Mouse (Mus musculus) lung, postnatal 25 days (tissue): ENCODE data around the gene Nudt15.

Experiments
- DNase-seq: peaks from one replicate; pipeline ENCODE4 v3.0.0; 2022; ENCODE audit warnings: low spot score

The Nudt15 gene

DNA sequence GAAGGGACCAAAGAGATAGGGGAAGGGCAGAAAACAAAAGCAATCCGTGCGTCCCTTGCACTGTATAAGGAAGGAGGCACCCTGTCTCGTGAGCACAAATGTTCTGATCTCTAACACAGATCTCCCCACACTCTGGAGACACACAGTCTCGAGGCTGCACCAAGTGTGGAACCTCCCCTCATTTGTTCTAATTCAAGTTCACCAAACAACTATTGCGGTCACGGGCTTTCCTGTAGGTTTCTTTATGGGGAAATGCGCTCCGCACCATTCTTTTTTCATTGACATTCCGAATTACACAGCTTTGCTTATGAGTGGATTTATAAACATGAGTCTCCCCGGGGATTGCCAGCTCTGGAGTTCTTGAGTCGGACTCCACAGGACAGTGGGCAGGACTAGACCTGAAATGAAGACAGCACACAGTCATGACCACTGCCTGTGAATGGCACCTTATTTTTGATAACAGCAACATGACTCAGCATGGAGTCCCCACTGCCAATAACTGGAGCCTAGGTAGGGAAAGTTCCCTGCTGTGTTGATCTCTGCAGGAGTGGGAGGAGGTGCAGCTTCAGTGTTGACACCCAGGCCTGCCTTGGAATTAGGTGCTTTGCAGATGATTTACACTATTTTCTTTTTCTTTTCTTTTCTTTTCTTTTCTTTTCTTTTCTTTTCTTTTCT, 40.2 kb downstream of the Nudt15 start:
- DNase-seq, result peak; percentile 83

DNA sequence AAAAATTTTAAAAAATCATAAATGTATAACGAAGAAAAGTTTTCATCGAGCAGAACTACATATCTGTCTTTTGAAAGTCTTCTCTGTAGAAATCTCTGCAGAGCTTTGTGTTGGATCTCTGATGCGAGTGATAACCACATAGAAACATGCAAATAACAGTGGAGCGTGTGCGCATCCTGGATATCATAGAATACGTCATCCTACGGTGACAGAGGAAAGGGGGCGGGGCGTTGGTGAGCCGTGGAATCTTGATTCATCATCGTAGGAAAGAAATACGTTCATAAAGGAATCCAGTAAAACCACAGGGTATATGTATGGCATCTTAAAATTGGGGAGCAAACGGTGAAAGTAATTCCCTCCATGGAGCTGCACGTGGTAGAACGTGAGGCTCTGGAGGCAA, 40.8 kb downstream of the Nudt15 start:
- no peak for DNase-seq

DNA sequence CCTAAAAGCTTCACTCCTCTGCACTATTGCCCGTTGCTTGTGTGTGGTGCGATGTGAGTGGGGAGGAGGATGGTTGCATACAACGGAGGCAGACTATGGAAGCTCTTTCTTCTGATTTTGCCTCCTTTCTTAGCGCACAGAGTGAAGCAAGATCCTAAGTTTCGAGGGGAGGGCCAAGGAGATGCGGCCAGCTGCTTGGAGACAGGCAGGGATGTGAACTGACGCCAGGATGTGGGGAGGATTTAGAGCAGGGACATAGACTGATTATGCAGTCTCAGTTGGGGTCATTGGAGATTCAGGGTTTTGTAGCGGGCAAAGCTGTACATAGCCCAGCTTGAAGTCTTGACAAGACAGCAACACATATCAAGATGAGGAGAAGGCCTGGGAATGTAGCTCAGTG, 41.8 kb downstream of the Nudt15 start:
- no peak for DNase-seq

DNA sequence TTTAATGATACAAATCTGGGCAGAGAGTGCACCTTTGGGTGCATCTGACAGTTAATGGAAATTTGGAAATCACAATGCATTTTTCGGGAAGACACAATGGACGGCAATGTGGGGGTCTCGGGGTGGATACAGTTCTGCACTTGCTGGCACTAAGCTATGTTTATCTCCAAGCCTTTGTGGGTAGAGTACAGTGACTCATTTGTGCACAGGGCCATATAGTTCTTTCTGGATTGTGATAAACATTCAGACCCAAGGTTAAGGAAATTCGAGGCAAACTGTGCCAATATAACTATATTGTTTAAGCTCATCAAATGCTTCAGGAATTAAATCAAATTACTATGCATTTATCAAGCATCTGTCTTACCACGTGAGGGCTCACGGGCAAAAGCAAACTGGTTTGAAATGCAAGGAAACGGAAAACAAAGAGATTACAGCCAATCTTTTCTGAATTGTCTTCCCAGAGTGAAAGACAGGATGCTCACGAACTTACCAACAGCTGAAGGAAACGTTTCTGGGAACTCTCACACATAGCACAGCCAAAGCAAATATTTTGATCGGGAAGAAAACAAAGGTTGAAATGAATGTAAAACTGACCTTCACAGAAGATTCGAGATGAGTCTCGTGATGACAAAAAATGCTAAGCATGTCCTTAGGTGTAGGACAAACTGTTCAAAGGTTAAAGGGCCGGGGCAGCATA, 44.7 kb downstream of the Nudt15 start:
- DNase-seq, result no peak

GRCm38 (mm10) chr14:73502591-73503184, 45.4 kb downstream of the Nudt15 start:
- no peak for DNase-seq

- DNase-seq, result no peak
Observed at GRCm38 (mm10) chr14:73501721-73502120, 46.3 kb downstream of the Nudt15 start.

- no peak for DNase-seq
Observed at GRCm38 (mm10) chr14:73501283-73501682, 46.8 kb downstream of the Nudt15 start.

DNA sequence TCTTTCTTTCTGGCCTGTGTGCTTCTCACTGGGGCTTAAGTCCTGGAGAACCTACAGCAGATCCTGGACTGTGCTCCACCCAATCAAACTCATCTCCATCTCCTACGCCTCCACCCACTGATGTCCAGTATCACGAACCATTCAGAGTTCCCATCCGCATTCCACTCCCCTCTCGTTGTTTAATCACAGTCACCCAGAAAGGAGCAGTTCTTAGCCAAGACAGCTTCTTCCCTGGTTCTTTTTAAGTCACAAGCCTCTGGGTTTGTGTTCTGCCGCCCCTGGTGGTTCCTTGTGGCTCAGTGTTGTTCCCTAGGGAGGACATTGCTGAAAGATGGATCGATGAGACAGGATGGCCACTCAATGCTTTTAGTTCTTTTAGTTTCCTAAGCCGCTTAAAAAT, 52.3 kb downstream of the Nudt15 start:
- DNase-seq, result no peak

DNA sequence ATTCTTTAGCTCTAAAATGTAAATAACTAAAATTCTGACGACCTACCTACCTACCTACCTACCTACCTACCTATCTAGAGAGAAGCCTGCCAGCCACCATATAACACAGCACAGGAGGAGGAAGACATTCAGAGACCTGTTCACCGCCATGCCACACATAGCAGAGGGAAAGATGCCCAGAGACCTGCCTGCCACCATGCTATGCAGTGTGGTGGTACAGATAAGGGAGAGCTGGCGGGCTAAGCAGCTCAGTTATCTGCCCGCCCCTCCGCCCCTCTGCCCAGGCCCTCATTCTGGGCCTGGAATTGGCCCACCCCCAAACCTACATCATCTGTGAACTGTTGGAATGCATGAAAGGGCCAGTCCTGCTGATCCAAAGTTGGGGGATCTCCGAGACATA, 53.9 kb downstream of the Nudt15 start:
- DNase-seq, result no peak

GRCm38 (mm10) chr14:73493356-73493755, 54.7 kb downstream of the Nudt15 start:
- DNase-seq, result no peak

- no peak for DNase-seq
Observed at GRCm38 (mm10) chr14:73486641-73487040, 61.4 kb downstream of the Nudt15 start.

GRCm38 (mm10) chr14:73484366-73485110, 63.5 kb downstream of the Nudt15 start:
- DNase-seq, result no peak

GRCm38 (mm10) chr14:73483516-73484229, 64.4 kb downstream of the Nudt15 start:
- no peak for DNase-seq

- no peak for DNase-seq
Observed at GRCm38 (mm10) chr14:73479771-73480170, 68.3 kb downstream of the Nudt15 start.

GRCm38 (mm10) chr14:73478321-73478720, 69.7 kb downstream of the Nudt15 start:
- no peak for DNase-seq

DNA sequence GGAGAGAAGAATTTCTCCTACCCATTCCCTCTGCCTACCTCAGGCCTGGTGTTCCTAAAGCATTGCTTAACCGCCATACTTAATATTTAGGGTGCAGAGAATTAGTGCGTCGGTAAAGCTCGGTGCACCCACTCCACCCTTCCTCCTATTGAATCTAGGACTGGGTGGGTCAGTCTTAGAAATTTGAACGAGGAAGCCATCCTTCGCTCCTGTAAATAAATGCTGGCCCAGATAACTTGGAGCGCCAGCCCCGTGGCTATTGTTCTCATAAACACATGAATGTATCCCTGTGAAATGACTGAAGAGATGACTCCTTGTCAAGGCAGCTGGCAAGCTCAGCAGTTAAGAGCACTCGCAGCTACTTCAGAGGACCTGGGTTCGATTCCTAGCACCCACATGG, 71.0 kb downstream of the Nudt15 start:
- DNase-seq, result peak; percentile 58

GRCm38 (mm10) chr14:73476361-73476934, 71.6 kb downstream of the Nudt15 start:
- DNase-seq, result peak; percentile 57

DNA sequence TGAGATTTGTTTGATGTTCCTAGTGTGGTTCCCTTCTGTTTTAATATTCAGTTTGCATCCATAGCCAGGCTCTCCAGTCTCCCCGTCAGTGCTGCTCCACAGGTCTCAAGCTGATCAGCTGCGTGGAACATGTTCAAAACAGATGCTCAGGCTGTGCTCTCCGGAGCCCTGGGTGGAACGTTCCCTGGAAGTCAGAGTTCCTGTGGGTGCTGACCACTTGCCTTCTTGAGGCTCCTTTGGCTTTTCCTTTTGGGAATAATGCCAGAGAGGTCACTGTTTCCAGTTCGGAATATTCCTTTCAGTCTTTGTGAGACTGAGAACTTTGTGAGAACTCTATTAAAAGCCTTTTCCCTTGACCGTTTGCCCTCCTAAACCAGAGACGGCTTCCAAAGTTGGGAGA, 72.5 kb downstream of the Nudt15 start:
- peak; percentile 54 for DNase-seq

DNA sequence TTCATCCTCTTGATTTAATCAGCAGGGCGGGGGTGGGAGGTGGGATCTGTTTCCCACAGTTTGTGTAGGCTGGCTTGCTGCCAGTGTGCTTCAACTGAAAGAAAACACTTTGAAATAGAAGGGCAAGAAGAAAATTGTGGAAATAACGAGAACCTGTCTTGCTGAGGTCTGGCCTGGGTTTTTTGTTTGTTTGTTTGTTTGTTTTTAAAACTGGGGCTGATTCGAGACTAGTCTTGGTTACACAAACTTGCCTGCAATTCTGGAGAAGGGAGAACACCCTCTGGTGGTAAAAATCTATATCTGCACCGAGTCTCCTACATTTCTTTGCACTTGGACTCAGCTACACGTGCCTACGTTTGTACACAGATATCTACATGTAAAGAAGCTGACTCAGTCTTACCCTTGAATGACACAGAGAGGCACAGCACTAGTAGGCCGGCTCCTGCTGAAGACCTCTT, 73.4 kb downstream of the Nudt15 start:
- peak; percentile 74 for DNase-seq

GRCm38 (mm10) chr14:73473670-73474460, 74.2 kb downstream of the Nudt15 start:
- DNase-seq, result no peak

DNA sequence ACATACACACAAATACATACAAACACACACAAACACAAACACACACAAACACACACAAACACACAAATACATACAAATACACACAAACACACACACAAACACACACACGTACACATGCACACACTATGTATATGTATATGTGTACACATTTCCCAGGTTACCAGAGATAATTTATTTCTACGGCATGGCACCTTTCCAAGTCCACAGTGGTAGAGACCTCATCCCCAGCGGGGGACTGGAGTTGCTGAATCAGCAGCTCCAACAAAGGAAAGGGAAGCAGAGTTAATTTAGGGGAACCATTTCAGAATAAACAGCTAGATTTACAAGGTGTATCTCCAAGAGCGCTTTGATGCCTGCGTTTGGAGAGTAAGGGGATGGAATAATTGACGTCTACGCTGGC, 75.8 kb downstream of the Nudt15 start:
- no peak for DNase-seq
